Mouse (Mus musculus) right cerebral cortex, postnatal 4 days (tissue): Measurements from ENCODE around the gene Lpp.

Experiments used
- DNase-seq: peaks from one replicate; pipeline ENCODE4 v3.0.0-alpha.2; 2022

Lpp gene

GRCm38 (mm10) chr16:24400776-24401175, 7.5 kb downstream of the Lpp start:
- DNase-seq = no peak

GRCm38 (mm10) chr16:24402801-24403200, 9.5 kb downstream of the Lpp start:
- no peak for DNase-seq

GRCm38 (mm10) chr16:24403733-24404380, 10.6 kb downstream of the Lpp start:
- no peak for DNase-seq

GRCm38 (mm10) chr16:24406521-24406920, 13.2 kb downstream of the Lpp start:
- DNase-seq = no peak

- no peak for DNase-seq
Observed at GRCm38 (mm10) chr16:24411281-24411680, 18.0 kb downstream of the Lpp start.

- no peak for DNase-seq
Observed at GRCm38 (mm10) chr16:24412193-24412592, 18.9 kb downstream of the Lpp start.

- DNase-seq = no peak
Observed at GRCm38 (mm10) chr16:24413059-24413458, 19.8 kb downstream of the Lpp start.

- DNase-seq = no peak
Observed at GRCm38 (mm10) chr16:24418022-24418421, 24.7 kb downstream of the Lpp start.

- DNase-seq = no peak
Observed at GRCm38 (mm10) chr16:24420603-24421120, 27.4 kb downstream of the Lpp start.

- no peak for DNase-seq
Observed at GRCm38 (mm10) chr16:24421687-24422418, 28.5 kb downstream of the Lpp start.

- no peak for DNase-seq
Observed at GRCm38 (mm10) chr16:24423196-24423595, 29.9 kb downstream of the Lpp start.

- DNase-seq = no peak
Observed at GRCm38 (mm10) chr16:24423751-24424150, 30.4 kb downstream of the Lpp start.

GRCm38 (mm10) chr16:24424356-24424977, 31.2 kb downstream of the Lpp start:
- DNase-seq = no peak

GRCm38 (mm10) chr16:24425816-24426215, 32.5 kb downstream of the Lpp start:
- no peak for DNase-seq

- DNase-seq = no peak
Observed at GRCm38 (mm10) chr16:24427606-24428005, 34.3 kb downstream of the Lpp start.

GRCm38 (mm10) chr16:24428055-24428454, 34.7 kb downstream of the Lpp start:
- no peak for DNase-seq

GRCm38 (mm10) chr16:24428742-24429141, 35.4 kb downstream of the Lpp start:
- DNase-seq = no peak

- no peak for DNase-seq
Observed at GRCm38 (mm10) chr16:24429691-24430090, 36.4 kb downstream of the Lpp start.

GRCm38 (mm10) chr16:24431808-24432207, 38.5 kb downstream of the Lpp start:
- no peak for DNase-seq

- DNase-seq = no peak
Observed at GRCm38 (mm10) chr16:24433563-24433962, 40.3 kb downstream of the Lpp start.

- DNase-seq = no peak
Observed at GRCm38 (mm10) chr16:24434026-24434425, 40.7 kb downstream of the Lpp start.

- DNase-seq = peak; percentile 22
Observed at GRCm38 (mm10) chr16:24434531-24435114, 41.3 kb downstream of the Lpp start.

GRCm38 (mm10) chr16:24435115-24435553, 41.8 kb downstream of the Lpp start:
- no peak for DNase-seq
